Mouse (Mus musculus) ovary, adult 2 months (tissue): Measurements from ENCODE around the gene Ager. TPM values are rescaled to one million over a fixed set of nuclear protein-coding genes. Genes with fewer than 3 reads are reported as not detected.

ENCODE experiments used
- polyA plus RNA-seq: library from polyadenylated mRNA; depleted of rRNA; stranded (reverse); fragments of >200 nt; gene quantifications from 2 replicates; pipeline ENCODE4 v1.2.3, GENCODE M21; 2012; rRNA removed

The Ager gene
- polyA plus RNA-seq, result 3.7 and 4.7 TPM in 2 replicates

GRCm38 (mm10) chr17:34597566-34598095 lies at the start of gene Ager:
Gene Ager, plus strand, starts transcription at chr17:34597862.

GRCm38 (mm10) chr17:34564003-34564421 lies 33.6 kb upstream of the Ager start, which contains the start of gene Notch4:
Gene Notch4, plus strand, starts transcription at chr17:34564268.

GRCm38 (mm10) chr17:34589681-34590101 lies 8.0 kb upstream of the Ager start, which contains the start of gene Gpsm3:
Gene Gpsm3, plus strand, starts transcription at chr17:34589806.

GRCm38 (mm10) chr17:34591029-34591993 lies 6.4 kb upstream of the Ager start, which contains the start of gene Pbx2:
Gene Pbx2, plus strand, starts transcription at chr17:34591266.

GRCm38 (mm10) chr17:34603375-34604060 lies 5.9 kb downstream of the Ager start, which contains the start of gene Rnf5:
Gene Rnf5, minus strand, starts transcription at chr17:34603690.

GRCm38 (mm10) chr17:34604061-34604508 lies 6.4 kb downstream of the Ager start, which contains the start of gene Agpat1:
Gene Agpat1, plus strand, starts transcription at chr17:34604262.

GRCm38 (mm10) chr17:34615871-34616270 lies 18.2 kb downstream of the Ager start, which contains the start of gene Egfl8:
Gene Egfl8, minus strand, starts transcription at chr17:34615971.

GRCm38 (mm10) chr17:34627943-34628643 lies 30.4 kb downstream of the Ager start, which contains the start of gene Ppt2:
Gene Ppt2, minus strand, starts transcription at chr17:34628510.

GRCm38 (mm10) chr17:34629221-34629751 lies 31.6 kb downstream of the Ager start, which contains the start of gene Prrt1:
Gene Prrt1, plus strand, starts transcription at chr17:34629533.

GRCm38 (mm10) chr17:34644608-34645007 lies 46.9 kb downstream of the Ager start, which contains the start of gene Fkbpl:
Gene Fkbpl, plus strand, starts transcription at chr17:34644764.

GRCm38 (mm10) chr17:34646906-34647787 lies 49.5 kb downstream of the Ager start, which contains the start of gene Atf6b:
Gene Atf6b, plus strand, starts transcription at chr17:34647146.

Other genes starting within 250 kb of the Ager start
- gene Btnl2, start 243.0 kb upstream of the Ager start, polyA plus RNA-seq, result 0.79 and 1.3 TPM in 2 replicates
- gene Btnl1, start 220.7 kb upstream of the Ager start, polyA plus RNA-seq, result 0.08 and 0.22 TPM in 2 replicates
- gene BC051142, start 199.0 kb upstream of the Ager start, polyA plus RNA-seq, result 0.84 and 0.85 TPM in 2 replicates
- not detected in 2 replicates for gene Btnl4, start 120.5 kb upstream of the Ager start, polyA plus RNA-seq
- not detected in 2 replicates for gene Btnl6, start 80.5 kb upstream of the Ager start, polyA plus RNA-seq
- 26.5 and 37.1 TPM in 2 replicates for gene Notch4, start 33.6 kb upstream of the Ager start, polyA plus RNA-seq
- 7.6 and 8.4 TPM in 2 replicates for gene Gpsm3, start 8.1 kb upstream of the Ager start, polyA plus RNA-seq
- 74.1 and 89.9 TPM in 2 replicates for gene Pbx2, start 6.6 kb upstream of the Ager start, polyA plus RNA-seq
- 82.6 and 89.3 TPM in 2 replicates for gene Rnf5, start 5.8 kb downstream of the Ager start, polyA plus RNA-seq
- gene Agpat1, start 6.4 kb downstream of the Ager start, polyA plus RNA-seq, result 293 and 303 TPM in 2 replicates
- gene Egfl8, start 18.1 kb downstream of the Ager start, polyA plus RNA-seq, result 3.9 and 5.0 TPM in 2 replicates
- gene Ppt2, start 30.6 kb downstream of the Ager start, polyA plus RNA-seq, result 41.5 and 54.3 TPM in 2 replicates
- gene Prrt1, start 31.7 kb downstream of the Ager start, polyA plus RNA-seq, result 6.4 and 7.2 TPM in 2 replicates
- 2.6 and 5.9 TPM in 2 replicates for gene Fkbpl, start 46.9 kb downstream of the Ager start, polyA plus RNA-seq
- gene Atf6b, start 49.3 kb downstream of the Ager start, polyA plus RNA-seq, result 121 and 125 TPM in 2 replicates
- gene Tnxb, start 72.7 kb downstream of the Ager start, polyA plus RNA-seq, result 47.5 and 63.3 TPM in 2 replicates
- gene C4b, start 146.0 kb downstream of the Ager start, polyA plus RNA-seq, result 35.2 and 35.5 TPM in 2 replicates
- 1.5 and 2.7 TPM in 2 replicates for gene Cyp21a1, start 206.7 kb downstream of the Ager start, polyA plus RNA-seq
- gene Stk19, start 239.1 kb downstream of the Ager start, polyA plus RNA-seq, result 56.5 and 60.0 TPM in 2 replicates
- 45.2 and 55.1 TPM in 2 replicates for gene Dxo, start 239.2 kb downstream of the Ager start, polyA plus RNA-seq